Mouse (Mus musculus): ENCODE results near the gene Nanos2. TPM values are rescaled to one million over a fixed set of nuclear protein-coding genes. Genes with fewer than 3 reads are reported as not detected.

The Nanos2 gene
- not detected for total RNA-seq (2023)

DNA sequence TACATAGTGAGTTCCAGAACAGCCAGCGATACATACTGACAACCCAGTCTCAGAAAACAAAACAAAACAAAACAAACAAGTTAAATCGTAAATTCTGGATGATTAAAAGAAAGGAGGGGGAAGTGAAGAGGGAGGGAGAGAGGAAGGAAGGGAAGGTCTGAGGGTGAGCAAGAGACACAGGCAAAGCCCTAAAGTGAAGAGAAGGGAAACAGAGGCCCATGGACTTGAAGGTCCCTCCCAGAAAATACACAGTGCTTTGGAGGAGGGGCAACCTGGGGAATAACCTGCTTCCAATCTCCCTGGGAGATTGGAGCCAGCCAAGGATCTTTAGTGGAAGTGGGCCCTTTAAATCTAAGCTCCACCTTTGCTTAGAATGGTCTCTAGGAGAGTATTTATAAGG lies at the start of gene Nanos2:
Nanos2 (plus strand) TSS at position 301 of the 400 bp plus-strand sequence.

DNA sequence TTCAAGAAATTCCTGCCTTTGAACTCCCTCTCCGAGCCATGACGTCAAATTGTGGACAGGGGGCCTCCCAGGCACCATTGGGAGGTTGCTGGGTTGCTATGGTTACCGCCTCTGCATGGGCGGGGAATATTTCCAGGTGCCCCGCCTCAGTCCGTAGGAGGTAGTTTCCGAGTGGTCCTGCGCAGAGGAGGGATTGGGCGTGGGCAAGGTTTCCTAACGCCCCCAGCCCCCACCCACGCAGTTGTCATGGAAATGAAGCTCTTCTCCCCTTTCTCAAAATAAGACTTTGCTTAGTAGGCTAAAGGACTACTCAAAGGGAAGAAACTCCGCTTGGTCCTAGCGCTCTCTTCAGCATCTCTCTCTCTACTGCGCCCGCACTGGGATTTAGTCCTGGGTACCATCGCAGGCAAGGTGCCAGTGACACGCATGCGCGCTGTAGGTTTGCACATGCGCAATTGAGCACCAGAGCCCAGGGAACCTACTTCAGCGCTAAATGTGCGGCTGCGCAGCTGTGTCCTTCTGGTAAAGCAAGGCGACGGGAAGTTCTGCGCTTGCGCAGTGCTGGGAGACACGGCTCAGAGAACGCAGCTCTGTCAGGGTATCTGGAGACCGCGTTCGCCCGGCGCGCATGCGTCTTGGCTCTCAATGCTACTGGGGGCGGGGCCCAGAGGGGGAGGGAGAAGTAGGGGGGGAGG lies 3.5 kb downstream of the Nanos2 start, which contains the start of gene Mypop:
Mypop (plus strand) TSS at position 645 of the 695 bp plus-strand sequence.

GRCm38 (mm10) chr7:19003902-19004630 lies 16.9 kb downstream of the Nanos2 start, which contains the start of gene Irf2bp1:
Irf2bp1 (plus strand) TSS chr7:19004044.

DNA sequence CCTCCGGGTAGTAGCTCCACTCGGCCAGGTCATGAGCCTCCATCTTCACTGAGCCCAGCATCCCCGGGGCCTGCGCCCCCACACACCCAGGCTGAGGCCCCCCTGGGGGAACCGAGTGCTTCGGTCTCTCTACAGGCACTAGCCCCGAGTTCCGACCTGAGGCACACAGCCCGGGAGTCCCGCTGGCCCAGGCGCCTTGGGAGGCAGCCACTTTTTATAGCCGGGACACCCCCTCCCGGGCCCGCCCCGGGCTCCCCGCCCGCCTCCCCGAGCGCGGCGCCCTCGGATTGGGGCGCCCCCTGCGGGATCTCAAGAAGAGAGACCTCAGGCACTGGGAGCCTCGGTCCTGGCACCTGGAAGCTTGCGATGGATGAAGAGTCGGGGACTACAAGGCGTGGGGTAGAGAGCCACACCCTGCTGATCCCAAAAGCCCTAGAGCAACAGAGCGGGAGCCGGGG lies 36.2 kb downstream of the Nanos2 start, which contains the start of gene Foxa3:
Foxa3 (minus strand) TSS at position 182 of the 458 bp plus-strand sequence.

GRCm38 (mm10) chr7:19024096-19024506 lies 36.9 kb downstream of the Nanos2 start, which contains the start of gene Sympk:
Sympk (plus strand) TSS chr7:19024377.

Other genes starting within 250 kb of the Nanos2 start
- not detected for gene Psg19, start 188.9 kb upstream of the Nanos2 start, total RNA-seq (2023)
- gene Psg17, start 165.8 kb upstream of the Nanos2 start, total RNA-seq (2023) = not detected
- gene Mill2, start 147.4 kb upstream of the Nanos2 start, total RNA-seq (2023) = not detected
- 9.7 TPM for gene Pglyrp1, start 116.1 kb upstream of the Nanos2 start, total RNA-seq (2023)
- 20.6 TPM for gene Ccdc61, start 77.0 kb upstream of the Nanos2 start, total RNA-seq (2023)
- gene Nova2, start 61.5 kb upstream of the Nanos2 start, total RNA-seq (2023) = not detected
- 1.7 TPM for gene Mypop, start 3.8 kb downstream of the Nanos2 start, total RNA-seq (2023)
- gene Irf2bp1, start 16.6 kb downstream of the Nanos2 start, total RNA-seq (2023) = 29.4 TPM
- not detected for gene Foxa3, start 36.1 kb downstream of the Nanos2 start, total RNA-seq (2023)
- gene Sympk, start 37.0 kb downstream of the Nanos2 start, total RNA-seq (2023) = 95.9 TPM
- gene Rsph6a, start 67.3 kb downstream of the Nanos2 start, total RNA-seq (2023) = 0.34 TPM
- 1.5 TPM for gene Dmwd, start 88.8 kb downstream of the Nanos2 start, total RNA-seq (2023)
- gene Dmpk, start 96.4 kb downstream of the Nanos2 start, total RNA-seq (2023) = 1.5 TPM
- 0.83 TPM for gene Six5, start 107.2 kb downstream of the Nanos2 start, total RNA-seq (2023)
- gene Gm4969, start 131.0 kb downstream of the Nanos2 start, total RNA-seq (2023) = not detected
- 23.1 TPM for gene Fbxo46, start 132.5 kb downstream of the Nanos2 start, total RNA-seq (2023)
- 11.3 TPM for gene Qpctl, start 161.9 kb downstream of the Nanos2 start, total RNA-seq (2023)
- gene Snrpd2, start 162.3 kb downstream of the Nanos2 start, total RNA-seq (2023) = 88.9 TPM
- not detected for gene Gipr, start 178.7 kb downstream of the Nanos2 start, total RNA-seq (2023)
- 15.5 TPM for gene Eml2, start 189.0 kb downstream of the Nanos2 start, total RNA-seq (2023)
- gene Gpr4, start 225.1 kb downstream of the Nanos2 start, total RNA-seq (2023) = not detected
- 51.9 TPM for gene Opa3, start 240.9 kb downstream of the Nanos2 start, total RNA-seq (2023)